Mouse (Mus musculus) spleen, postnatal 4 days (tissue): Measurements from ENCODE around the gene Ren1.

Source experiments
- DNase-seq, 2 experiments: peaks; one replicate each; pipeline ENCODE4 v3.0.0; 2022; ENCODE audit warnings: low spot score in 2 of 2

Gene Ren1

DNA sequence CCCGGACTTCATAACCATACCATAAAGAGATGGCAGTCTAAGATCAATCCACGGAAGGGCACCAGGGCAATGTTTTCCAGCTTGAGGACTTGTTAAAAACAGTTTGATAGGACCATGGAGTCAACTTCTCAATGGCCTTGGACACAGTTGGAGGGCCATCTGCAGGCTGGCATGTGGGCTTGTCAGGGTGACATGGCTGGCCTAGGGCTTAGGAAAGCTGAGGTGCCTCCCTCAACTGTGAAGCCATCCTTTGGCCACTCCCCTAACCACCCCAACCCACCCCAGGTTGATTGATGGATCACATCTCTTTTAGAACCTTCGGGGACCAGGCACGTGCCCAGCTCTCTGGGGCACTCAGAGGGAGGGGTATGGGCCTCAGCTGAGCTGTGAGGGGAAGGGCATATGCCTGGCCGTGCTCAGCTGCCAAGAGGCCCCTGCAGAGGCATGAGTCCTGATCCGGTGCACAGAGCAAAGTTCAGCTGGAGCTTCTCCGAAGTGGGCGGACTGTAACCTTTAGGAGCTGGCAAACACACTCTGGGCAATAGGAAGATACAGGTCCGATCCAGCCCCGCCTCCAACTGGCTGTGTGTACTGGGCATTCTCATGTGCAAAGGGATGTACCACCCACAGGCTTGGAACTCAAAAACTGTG lies 25.5 kb downstream of the Ren1 start:
- DNase-seq = no peak

DNA sequence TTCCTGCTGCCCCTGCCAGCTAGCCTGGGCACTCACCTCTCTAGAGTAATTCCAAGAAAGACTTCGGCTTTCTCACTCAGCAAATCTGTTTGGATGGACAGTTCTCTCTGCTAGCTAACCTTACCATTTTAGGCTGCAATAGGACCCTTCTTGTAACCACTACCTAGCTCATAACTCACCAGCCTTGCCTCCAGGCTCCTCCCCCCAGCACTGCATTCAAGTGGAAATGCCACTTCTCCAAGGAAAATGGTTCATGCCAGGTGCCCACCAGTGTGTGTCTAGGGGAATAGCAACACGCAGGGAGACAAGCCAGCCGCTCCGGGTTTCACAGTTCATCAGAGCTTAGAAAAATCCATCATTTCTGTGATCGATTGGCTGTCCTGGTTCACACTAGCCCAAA lies 27.2 kb downstream of the Ren1 start:
- DNase-seq = no peak

DNA sequence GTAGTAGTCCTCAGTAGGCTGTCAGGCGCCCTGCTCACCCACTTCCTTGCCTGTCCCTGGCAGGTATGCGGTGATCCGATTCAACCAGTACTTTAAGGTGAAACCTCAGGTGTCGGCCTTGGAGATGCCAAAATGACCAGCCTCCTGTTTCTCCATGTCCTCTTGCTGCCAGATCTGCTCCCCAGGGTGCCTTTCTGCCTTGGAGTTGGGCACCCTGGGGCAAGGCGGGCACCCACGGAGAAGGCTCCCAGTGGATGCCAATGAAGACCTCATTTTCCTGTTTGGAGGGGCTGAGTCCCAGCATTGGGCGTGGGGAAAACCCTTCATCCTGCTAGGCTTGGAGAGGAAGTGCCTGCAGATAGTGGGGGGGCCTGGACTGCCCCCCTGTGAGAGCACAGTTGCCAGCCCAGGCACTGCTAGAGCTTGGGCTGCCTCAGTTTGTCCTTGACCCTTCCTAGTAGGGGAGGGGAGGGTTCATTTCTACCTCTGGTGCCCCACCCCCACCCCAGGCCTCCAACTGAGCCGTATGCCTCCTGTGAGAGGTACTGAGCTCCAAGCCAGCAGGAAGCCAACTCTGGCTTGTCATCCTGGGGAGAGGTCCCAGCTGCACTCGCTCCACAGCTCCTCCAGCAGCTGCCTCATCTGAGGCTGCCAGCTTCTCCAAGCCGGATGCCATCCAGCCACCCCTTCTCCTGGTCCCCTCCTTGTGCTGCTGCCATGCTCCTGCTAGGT lies 29.1 kb downstream of the Ren1 start:
- DNase-seq = no peak

DNA sequence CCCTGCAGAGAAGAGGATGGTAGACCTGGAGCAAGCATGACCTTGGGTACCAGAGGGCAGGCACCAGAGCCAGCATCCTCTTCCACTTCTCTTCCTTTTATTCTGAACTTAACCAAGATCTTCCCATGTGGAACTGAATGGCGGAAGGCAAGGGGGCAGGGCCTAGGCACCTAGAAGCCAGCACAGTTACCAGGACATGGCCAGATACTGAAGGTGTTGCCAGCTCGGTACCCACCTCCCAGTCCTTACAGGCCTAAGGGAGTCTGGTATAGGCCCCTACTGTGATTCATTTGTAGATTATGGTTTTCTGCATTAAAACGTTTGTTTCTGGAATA lies 29.6 kb downstream of the Ren1 start:
- DNase-seq = no peak

DNA sequence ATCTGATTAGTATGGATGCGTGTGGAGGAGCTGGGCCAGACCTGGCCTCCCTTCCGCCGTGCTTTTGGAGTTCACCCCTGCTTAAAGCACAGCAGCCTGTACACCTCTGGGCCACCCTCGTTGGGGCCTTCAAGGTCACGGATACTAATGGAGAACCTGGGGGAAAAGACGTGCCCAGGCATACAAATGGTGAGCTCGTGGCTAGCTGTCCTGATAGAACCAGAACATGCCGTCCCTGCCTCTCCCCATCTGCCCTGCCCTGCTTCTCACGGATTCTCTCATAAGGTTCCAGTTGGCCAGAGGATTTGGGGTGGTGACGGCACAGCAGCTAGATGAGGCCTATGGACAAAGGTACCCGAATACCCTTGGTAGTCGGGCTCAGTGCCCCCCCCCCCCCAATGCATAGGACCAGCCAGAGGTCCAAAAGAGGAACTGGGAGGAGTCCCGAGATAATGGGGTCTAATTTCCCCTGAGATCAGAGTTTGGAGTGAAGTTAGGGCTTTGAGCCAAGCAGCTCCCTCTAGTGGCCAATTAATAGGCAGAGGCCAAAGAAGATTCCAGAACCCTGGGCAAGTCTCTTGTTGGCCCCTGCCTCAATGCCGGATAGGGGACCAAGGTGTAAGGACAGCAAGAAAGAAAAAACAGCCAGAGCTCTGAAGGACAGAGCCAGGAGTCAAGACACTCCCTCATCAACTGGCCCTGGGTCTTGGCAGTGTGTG lies 30.2 kb downstream of the Ren1 start:
- no peak for DNase-seq

DNA sequence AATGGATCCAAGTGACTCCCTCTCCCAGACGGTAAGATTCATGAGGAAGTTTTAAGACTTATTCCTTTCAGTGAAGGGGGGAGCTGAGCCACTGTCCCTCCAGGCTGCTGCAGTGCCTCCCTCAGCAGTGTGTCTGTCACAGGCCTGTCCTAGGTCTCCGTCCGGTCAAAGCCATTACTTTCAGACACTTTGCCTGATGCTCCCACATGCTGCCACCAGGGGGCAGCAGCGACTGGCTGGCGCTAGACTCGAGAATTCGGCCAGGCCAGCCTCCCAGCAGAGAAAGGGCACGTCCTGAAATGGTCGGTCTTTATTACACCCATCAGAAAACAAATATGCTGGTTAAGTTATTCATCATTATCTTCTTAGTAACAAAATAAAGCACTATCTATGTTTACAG lies 31.7 kb downstream of the Ren1 start:
- DNase-seq = no peak

DNA sequence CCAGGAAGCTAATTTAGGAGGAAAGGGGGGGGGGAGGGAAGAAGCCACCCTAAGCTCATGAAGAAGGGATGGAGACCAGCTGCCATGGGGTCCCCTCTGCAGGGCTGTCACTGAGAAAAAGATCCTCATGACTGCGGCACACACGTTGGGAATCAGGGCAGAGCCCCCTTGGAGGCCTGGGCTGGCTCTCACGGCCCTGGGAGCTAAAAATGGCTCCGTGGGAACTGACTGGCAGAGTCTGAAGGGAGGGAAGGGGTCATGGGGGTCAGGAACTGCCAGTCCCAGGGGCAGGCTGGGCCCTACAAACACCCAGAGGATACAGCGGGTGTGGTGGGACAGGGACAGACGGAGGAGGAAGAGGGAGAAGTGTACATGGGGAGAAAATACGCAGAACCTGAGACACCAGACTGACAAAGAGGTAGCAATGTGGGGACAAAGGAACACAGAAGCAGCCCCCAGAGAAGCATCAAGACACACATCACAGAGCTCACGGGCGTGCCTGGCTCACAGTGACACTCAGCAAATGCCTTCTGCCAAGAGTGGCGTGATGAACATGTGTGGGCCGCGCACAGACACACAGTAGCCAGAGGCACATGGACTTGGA lies 32.3 kb downstream of the Ren1 start:
- no peak for DNase-seq

DNA sequence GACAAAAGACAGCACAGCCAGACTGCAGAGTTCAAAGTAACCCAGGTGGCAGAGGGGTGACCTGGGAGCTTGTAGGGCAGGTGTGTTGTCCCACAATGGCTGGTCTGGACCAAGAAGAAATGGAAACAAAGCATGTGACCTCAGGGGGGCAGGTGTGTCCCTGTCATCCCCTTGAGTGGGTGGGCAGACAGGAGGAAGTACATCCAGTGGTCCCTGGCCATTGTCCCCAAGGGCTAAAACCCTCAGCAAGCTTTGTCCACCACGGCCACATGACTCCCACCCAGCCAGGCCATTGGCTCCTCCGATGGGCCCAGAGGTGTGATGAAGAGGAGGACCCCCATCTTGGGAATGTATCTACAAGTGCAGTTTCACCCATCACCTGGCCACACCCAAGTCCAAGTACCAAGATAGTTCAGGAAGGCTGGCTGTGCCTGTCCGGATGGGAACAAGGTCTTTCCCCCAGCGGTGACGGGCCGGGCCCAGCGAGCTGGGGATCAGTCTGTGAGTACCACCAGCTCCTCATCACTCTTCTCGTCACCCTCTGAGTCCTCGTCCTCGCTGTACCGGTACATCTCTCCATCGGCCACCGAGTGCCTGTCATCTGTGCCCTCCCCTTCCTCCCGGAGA lies 33.0 kb downstream of the Ren1 start:
- no peak for DNase-seq

DNA sequence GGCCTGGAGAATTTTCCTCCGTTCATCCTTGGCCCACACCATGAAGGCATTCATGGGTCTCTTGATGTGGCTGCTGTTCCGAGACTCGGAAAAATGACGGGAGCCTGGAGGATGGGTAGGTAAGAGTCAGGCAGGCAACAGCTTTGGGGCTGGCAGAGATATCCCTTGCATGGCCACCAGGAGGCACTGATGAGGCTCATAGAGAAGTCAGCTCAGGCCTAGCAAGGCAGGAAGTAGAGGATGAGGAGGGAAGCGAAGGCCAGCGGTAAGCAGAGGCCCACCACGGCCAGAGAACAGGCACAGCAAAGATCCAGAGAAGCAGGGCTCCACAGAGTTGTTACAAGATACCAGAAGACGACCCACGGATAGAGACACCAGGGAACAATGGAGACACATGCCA lies 35.2 kb downstream of the Ren1 start:
- peak; percentile 77 to 90 for DNase-seq

DNA sequence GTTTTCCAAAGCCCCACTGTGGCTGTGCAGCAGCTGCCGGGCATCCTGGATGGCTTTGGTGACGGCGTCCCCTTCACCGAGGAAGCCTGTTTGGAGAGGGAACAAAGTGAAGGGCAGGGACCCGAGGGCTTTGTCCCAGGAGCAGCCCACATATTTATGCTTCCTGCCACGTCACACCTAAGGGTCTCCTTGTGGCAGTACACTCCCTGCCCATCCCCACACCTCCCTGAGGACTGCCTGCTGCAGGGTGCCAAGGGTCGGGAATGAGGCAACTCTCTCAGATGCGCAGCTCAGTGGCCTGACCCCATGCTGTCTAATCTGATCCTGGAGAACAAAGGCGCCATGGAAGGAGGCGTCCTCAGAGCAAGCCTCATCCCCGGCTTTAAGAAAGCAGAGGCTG lies 35.9 kb downstream of the Ren1 start:
- DNase-seq = no peak

DNA sequence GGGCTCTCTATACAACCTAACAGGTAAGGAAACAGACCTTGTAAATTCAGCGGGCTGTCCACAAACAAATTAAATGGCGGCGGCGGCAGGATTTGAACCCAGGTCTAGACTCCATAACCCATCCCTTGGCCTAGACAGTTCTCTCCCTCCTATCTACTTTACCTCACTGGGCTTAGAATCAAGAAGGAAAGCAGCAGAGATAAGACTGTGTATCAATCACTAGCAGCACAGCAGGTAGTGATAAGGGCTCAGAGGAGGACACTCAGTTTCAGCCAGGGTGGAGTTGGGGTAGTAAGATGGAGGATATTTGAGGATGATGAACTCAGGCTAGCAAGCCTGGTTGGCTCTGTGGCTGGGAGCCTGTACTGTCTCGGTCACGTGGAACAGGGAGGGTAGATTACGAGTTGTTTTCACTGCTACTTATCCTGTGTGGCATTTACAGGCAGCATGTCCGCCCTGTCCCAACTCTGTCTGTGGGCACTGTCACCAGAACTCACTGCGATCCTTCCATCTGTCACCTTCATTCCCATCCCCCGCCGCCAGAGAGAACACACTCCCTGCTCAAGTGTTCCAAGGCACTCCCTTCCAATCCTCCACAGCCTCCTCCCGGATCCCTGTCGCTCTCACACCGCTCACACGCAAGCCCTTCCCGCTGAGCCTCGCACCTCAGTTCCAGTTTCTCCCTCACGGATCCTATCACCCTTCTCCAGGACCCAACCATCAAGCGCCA lies 37.4 kb downstream of the Ren1 start:
- no peak for DNase-seq

DNA sequence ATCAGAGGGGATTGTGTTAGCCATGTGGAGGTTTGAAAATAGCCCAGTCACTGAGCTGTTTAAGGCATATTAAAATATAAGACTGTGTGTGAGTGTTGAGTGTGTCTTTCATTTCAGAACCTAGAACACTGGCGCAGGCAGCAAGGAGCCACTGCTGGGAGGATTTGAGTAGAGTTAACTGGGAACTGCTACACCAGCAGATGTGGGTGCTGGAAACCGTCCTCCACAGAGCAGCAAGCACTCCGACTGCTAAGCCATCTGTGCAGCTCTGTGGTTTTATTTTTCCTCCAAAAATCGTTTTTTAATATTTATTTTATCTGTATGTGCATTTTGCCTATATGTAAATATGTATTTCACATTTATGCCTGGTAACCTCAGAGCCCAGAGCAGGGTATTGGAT lies 44.4 kb downstream of the Ren1 start:
- DNase-seq = no peak

DNA sequence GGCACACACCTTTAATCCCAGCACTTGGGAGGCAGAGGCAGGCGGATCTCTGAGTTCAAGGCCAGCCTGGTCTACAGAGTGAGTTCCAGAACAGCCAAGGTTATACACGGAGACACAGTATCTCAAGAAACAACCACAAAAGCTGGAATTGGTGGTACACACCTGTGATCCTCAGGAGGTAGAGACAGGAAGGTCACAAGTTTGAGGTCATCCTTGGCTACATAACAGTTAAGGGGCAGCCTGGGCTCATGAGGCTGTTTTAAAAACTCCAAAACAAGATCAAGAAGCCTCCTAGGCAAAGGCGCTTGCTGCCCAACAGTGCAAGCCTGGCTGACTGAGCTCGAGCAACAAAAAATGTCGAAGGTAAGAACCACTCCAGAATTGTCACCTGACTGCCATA lies 46.4 kb downstream of the Ren1 start:
- DNase-seq = no peak

DNA sequence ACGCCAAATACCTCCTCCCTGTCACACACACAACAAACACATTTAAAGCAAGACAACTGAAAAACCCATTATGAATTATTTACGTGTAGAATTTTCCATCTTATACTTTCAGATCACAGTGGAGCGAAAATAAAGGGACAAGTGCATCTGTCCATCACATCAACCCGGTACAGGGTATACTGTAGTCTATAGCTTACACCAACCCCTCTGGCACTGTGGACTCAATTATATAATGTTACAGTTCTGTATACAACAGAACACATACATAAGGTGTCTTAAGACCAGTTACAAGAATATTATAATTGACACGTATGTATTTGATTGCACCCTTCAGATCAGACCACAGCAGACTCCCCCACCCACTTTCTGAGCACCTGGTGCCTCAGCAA lies 46.8 kb downstream of the Ren1 start:
- DNase-seq = no peak

DNA sequence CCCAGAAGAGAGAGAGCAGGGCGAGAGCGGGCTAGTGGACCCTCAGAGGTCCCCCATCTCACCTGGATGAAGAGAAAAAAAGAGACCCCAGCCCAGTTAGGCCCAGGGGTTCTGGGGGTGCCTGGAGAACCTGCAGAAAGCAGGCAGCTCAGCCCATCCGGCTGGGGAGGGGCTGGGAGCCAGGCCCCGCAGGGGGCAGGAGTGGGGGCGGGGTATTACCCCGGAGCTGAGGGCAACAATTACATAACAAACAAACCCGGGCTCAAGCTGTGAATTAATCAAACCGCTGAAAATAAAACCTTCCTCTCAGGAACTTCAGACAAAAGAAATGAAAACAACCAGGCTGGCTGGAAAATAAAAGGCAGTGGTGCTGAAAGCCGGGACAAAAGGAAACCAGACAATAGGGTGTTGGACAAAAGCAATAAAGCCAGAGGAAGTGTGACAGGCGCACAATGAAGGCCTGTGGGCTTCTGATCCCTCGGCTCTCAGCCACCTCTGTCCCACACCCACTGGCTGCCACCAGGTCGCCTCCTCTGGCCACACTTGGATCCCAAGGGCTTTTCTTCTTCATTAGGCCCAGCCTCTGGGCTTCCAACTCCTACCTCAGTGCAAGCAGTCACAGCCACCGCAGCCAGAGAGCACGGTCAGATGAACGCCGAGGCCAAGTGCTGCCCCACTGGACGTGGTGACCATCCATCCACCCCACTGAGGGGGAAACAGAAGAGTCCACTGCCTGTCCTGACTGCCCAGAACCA lies 47.4 kb downstream of the Ren1 start:
- no peak for DNase-seq

DNA sequence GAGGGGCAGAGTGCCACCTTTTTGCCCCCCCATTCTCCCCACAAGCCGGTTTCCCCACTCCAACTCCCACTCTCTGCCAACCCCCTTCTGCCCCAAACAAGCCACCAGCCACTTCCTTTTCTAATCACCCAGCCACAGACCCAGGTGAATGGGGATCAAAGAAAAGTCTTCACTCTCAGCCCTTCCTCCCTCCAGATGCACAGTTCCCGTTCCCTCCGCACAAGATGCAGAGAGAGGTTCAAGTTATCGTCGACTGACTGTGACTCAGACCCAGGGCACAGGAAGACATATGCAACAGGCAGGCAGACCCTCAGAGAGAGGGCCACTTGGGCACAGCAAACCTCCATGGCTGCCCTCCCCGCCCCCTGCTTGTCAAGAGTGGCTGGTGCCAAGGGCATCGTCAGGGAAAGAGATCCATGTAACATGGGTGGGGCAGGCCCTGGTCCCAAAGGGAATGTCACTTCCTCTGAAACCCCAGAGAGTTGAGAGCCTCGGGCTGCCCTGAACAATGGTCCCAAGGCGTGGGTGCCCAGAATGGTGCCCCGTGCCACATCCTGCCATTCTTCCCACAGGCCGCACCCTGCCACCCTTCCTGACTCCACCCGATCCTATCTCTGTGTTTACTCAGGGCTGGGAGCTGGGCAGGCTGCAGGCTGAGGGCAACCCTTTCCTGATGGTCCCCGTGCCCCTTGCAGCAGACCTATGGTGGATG lies 49.9 kb downstream of the Ren1 start:
- no peak for DNase-seq

DNA sequence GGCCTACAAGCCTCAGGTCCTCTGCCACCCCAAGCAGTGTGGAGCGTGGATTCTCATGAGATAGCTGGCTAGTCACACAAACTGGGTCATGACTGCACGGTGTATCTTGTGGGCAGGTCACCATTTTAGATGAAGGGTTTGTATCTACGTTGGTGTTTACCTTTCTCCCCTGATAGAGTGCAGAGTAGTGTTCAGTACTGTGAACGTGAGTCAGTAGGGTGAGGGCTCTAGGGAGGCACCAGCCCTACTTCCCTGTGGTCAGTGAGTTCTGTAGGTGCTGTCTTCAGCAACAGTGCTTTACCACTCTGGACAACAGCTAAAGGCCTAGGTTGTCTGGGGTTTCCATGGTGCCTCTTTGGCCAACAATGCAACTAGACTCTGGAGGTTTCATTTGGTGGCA lies 53.7 kb downstream of the Ren1 start:
- DNase-seq = no peak

DNA sequence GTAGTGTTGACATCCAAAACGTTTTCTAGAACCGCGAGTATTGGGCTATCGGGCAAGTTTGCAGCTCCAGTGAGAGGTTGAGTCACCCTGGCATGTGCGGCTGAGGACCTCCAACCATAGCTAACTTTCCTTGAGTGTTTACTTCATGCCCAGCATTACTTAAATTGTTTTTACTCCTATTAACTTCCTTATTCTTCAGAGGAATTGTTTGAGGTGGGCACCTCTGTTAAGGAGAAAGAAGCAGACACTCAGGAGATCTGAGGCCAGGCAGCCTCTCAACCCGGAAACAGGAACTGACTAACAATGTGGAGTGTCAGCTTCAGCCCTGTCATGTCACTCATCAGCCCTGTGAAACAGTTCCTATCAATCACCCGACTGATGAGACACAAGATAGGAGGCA lies 56.3 kb downstream of the Ren1 start:
- DNase-seq = no peak

DNA sequence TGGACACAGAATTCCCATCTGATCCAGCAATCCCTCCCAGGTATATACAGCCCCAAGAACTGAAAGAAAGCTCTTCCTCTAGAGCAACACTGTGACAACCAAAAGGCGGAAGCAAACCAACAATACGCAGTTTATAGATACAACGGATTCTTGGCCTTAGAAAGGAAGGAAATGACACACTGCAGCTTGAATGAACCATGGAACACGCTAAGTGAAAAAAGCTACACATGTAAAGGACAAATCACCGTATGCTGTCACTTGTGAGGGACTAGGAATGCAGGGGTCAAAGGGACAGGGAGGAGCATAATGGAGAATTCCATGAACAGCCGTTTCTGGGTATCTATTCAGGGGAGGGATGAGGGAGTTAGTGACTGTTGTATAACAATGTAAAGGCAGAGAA lies 57.1 kb downstream of the Ren1 start:
- DNase-seq = no peak

DNA sequence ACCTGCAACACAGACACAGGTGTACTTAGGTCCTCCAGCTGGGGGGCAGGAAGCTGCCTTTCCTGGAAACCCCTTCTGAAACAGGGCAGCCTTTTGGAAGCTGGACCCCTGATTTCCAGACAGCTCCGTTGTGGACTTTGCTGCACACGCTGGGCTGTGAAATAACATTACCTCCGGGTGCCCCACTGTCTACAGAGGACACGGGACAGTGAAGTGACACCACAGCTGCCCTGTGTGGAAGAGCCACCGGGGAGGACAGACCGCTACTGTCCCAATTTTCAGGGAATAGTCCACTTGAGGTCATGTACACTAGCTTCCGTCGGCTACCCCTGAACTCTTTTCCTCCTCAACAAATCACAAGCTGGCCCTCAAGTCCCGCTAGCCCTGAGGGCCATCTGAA lies 58.0 kb downstream of the Ren1 start:
- no peak for DNase-seq
